Mouse (Mus musculus): ENCODE measurements at regions not wholly inside any gene's neighbourhood (a gene's known extent, or its start where the extent isn't known, plus 50 kb on each side); places are given as distances from the start of the nearest gene placed in this dataset.

DNA sequence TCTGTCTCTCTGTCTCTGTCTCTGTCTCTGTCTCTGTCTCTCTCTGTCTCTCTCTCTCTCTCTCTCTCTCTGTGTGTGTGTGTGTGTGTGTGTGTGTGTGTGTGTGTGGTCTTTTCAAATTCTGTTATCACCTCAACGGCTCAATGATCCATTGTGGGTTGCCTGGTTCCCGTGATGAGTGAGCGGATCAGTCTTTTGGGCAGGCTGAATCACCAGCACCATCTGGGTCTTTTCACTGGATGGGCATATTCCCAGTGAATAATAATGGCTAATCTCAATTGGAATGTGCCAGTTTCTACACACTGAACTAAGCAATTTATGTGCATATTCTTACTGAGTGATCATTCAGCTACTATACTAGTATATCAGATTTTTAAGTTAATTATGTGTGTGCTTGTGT is 216.4 kb downstream of the Lmx1a start:
- no peaks in the 10 kb centered on the region for H3K9me3 ChIP-seq (replicated peaks)
- no peaks in the 10 kb centered on the region for H3K27me3 ChIP-seq (ENCODE audit: low read depth, poor library complexity, severe bottlenecking)
- 76% methylated on average over 3 of the region's 3 CpGs for WGBS
- H3K4me3 ChIP-seq: no peak overlapping the region
- no peaks in the 10 kb centered on the region for H3K36me3 ChIP-seq
- no peak for DNase-seq (ENCODE audit: low spot score)
- H3K4me1 ChIP-seq: peaks cover 6% of the 10 kb centered on the region; the same call in 1 of the 2 replicates
- H3K27ac ChIP-seq (replicated peaks): no peak overlapping the region

- H3K4me1 ChIP-seq: peaks cover 4% of the 10 kb centered on the region; the same call in 1 of the 2 replicates
- no peak for DNase-seq (ENCODE audit: low spot score)
- no peaks in the 10 kb centered on the region for H3K27me3 ChIP-seq (ENCODE audit: low read depth, poor library complexity, severe bottlenecking)
- 82% methylated on average over 3 of the region's 3 CpGs for WGBS
- H3K9me3 ChIP-seq (replicated peaks): no peaks in the 10 kb centered on the region
- H3K36me3 ChIP-seq: no peaks in the 10 kb centered on the region
- H3K27ac ChIP-seq (replicated peaks): no peak overlapping the region
- no peak overlapping the region for H3K4me3 ChIP-seq
Observed at GRCm38 (mm10) chr1:167912074-167912473, 223.0 kb downstream of the Lmx1a start.

DNA sequence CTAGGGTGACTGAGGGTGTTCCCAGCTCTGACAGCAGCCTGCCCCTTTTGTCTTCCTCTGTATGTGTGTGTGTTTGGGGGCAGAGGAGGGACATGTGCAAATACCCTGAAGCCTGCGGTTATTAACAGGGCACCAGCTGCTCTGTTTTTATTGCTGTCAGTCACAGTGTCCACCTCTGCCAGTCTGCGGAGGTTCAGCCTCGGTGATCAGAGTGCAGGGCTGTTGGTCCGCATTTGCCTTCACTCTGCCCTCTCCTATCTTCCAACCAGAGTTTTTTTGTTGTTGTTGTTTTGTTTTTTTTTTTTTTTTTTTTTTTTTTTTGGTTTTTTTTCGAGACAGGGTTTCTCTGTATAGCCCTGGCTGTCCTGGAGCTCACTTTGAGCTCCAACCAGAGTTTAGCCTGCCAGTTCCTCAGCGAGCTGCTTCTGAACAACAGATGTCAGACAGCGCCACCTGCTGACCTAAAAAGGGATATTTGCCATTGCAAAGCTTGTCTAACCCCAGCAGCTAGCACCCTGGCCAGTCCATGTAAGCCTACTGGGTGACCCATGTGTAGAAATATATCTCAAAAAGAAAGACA is 226.0 kb downstream of the Lmx1a start:
- Histone ChIP-seq H3K9me3 (replicated peaks) (no peaks in the 10 kb centered on the region; the same call in 1 of the 2 replicates), H3K4me3 (no peak overlapping the region), H3K27me3 (ENCODE audit: low read depth, poor library complexity, severe bottlenecking) (no peaks in the 10 kb centered on the region), H3K4me1 (peaks cover 4% of the 10 kb centered on the region; the same call in 1 of the 2 replicates), H3K27ac (replicated peaks) (no peak overlapping the region), H3K36me3 (no peaks in the 10 kb centered on the region)
- peak; percentile 80 for DNase-seq (ENCODE audit: low spot score)
- 38% methylated on average over 7 of the region's 7 CpGs for WGBS

DNA sequence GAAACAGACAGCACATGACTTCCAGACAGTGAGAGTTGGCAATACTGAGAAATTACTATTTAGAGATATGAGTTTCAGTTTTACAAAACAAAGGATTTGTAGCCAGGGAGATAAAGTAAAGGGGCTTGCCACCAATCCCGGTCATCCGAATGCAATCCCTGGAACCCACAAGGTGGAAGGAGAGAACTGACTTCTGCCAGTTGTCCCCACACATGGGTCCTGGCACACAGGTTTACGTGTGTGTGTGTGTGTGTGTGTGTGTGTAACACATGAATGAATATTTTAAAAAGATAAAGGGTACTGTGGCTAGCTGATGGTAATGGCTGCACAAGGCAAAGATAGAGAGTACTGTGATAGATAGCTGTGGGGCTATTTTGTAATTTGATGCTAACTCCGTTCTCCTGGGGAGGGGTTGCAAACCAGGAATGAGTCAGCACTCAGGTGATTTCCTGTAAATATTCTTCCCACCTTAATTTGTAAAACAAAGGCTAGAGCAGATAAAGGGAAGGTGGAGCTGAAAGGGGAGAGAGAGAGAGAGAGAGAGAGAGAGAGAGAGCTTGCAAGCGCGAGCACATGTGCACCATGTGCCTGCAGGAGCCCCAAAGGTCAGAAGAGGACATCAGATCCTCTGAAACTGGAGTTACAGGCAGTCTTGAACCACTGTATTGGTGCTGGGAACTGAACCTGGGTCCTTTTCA is 226.7 kb downstream of the Lmx1a start:
- Histone ChIP-seq H3K27me3 (ENCODE audit: low read depth, poor library complexity, severe bottlenecking) (no peaks in the 10 kb centered on the region), H3K36me3 (no peaks in the 10 kb centered on the region), H3K4me1 (peaks cover 4% of the 10 kb centered on the region; the same call in 1 of the 2 replicates), H3K4me3 (no peak overlapping the region), H3K9me3 (replicated peaks) (no peaks in the 10 kb centered on the region; the same call in 1 of the 2 replicates), H3K27ac (replicated peaks) (no peak overlapping the region)
- DNase-seq (ENCODE audit: low spot score): no peak
- 66% methylated on average over 6 of the region's 6 CpGs for WGBS

DNA sequence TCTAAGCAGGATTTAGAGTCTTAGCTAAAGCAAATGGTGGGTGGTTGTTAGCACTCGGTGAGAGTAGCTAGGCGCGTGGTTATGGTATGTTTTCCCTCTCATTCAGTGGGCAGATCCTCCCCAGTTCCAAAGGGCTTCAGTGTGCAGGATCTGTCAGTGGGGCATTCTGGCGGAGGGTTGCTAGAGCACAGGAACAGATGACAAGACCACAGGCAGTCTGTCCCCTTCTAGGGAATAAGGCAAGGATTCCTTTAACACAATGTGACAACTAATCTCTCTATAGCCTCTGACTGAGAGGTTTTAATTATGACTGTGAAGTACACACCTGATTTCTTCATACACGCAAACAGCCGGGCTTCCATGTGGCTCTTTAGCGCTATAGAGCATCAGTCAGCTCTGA is 233.9 kb downstream of the Lmx1a start:
- WGBS: 86% methylated on average over 7 of the region's 7 CpGs
- Histone ChIP-seq H3K27me3 (ENCODE audit: low read depth, poor library complexity, severe bottlenecking) (peaks cover 7% of the 10 kb centered on the region), H3K9me3 (replicated peaks) (no peaks in the 10 kb centered on the region; the same call in 1 of the 2 replicates), H3K4me3 (no peak overlapping the region), H3K4me1 (no peaks in the 10 kb centered on the region), H3K36me3 (no peaks in the 10 kb centered on the region), H3K27ac (replicated peaks) (no peak overlapping the region)
- DNase-seq (ENCODE audit: low spot score): no peak

DNA sequence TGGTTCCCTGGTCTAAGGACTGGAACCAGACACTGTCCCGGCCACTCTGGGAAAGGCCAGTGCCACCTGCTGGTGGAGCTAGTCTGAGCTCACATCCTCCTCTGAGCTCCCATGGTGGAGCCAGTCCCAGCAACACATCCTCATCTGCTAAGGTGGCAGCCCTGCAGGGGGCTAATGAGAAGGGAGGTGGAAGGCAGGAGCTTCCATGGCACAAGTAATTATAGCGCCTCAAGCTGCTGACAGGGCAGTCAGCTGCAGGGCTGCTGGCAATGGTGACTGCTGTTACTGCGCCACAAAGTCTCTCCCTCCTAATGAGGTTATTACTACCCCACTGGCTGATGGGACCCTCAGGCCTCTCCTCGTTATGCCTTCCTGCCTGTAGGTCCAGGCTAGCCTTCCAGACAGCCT is 239.0 kb downstream of the Lmx1a start:
- no peak for DNase-seq (ENCODE audit: low spot score)
- Histone ChIP-seq H3K36me3 (no peaks in the 10 kb centered on the region), H3K27ac (replicated peaks) (no peak overlapping the region), H3K9me3 (replicated peaks) (no peaks in the 10 kb centered on the region), H3K4me1 (peaks cover 17% of the 10 kb centered on the region), H3K4me3 (no peak overlapping the region), H3K27me3 (ENCODE audit: low read depth, poor library complexity, severe bottlenecking) (peaks cover 41% of the 10 kb centered on the region)
- 35% methylated on average over 4 of the region's 4 CpGs for WGBS

GRCm38 (mm10) chr1:167929729-167930341 is 240.8 kb downstream of the Lmx1a start:
- Histone ChIP-seq H3K27me3 (ENCODE audit: low read depth, poor library complexity, severe bottlenecking) (peaks cover 41% of the 10 kb centered on the region), H3K9me3 (replicated peaks) (no peaks in the 10 kb centered on the region), H3K4me1 (peaks cover 17% of the 10 kb centered on the region), H3K27ac (replicated peaks) (peak overlapping the region; percentile 56), H3K4me3 (peak overlapping the region; percentile 58), H3K36me3 (no peaks in the 10 kb centered on the region)
- WGBS: 1% methylated on average over 28 of the region's 28 CpGs
- peak; percentile 58 for DNase-seq (ENCODE audit: low spot score)

DNA sequence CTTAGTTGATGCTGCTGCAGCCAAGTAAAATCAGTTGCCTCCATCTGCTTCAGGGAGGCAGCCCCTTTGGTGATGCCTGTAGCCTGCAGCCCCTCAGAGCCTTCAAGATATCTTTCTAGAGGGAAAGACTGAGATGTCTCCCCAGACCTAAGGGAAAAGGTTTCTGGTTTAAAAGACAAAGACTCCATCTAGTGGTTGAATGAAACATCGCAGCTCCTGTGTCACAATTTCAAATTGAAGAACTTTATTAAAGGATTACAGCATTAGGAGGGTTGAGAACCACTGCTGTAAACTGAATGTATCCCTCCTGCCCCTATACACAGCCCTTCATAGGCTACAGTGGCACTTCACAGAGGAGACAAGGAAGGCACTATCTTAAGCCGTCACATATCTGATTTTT is 243.1 kb downstream of the Lmx1a start:
- Histone ChIP-seq H3K36me3 (no peaks in the 10 kb centered on the region), H3K27ac (replicated peaks) (no peak overlapping the region), H3K4me1 (peaks cover 17% of the 10 kb centered on the region), H3K27me3 (ENCODE audit: low read depth, poor library complexity, severe bottlenecking) (peaks cover 41% of the 10 kb centered on the region), H3K9me3 (replicated peaks) (no peaks in the 10 kb centered on the region), H3K4me3 (no peak overlapping the region)
- WGBS: 39% methylated on average over 2 of the region's 2 CpGs
- DNase-seq (ENCODE audit: low spot score): no peak

GRCm38 (mm10) chr1:167936726-167937125 is 247.7 kb downstream of the Lmx1a start:
- Histone ChIP-seq H3K36me3 (no peaks in the 10 kb centered on the region), H3K27ac (replicated peaks) (no peak overlapping the region), H3K27me3 (ENCODE audit: low read depth, poor library complexity, severe bottlenecking) (no peaks in the 10 kb centered on the region), H3K4me3 (no peak overlapping the region), H3K4me1 (no peaks in the 10 kb centered on the region), H3K9me3 (replicated peaks) (no peaks in the 10 kb centered on the region)
- 85% methylated on average over 4 of the region's 4 CpGs for WGBS
- DNase-seq (ENCODE audit: low spot score): no peak

DNA sequence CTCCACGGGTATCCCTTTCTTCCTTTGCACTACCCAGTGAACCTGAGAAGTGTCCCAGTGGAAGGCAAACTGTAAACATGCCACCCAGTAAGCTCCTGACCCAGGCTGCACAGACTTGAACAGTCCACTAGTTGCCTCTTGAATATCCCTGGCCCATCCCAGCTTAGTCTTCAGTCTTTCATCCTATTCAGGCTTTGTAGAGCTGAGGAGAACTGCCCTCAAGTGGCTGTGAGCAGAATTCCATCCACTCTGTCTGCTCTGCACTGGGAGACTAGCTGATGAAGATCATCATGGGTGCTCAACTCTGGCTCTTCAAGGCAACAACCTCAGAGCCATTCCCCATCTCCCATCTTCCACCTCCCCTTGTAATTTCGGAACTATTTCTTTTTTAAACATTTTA is 249.1 kb downstream of the Lmx1a start:
- no peaks in the 10 kb centered on the region for H3K27me3 ChIP-seq (ENCODE audit: low read depth, poor library complexity, severe bottlenecking)
- no peaks in the 10 kb centered on the region for H3K36me3 ChIP-seq
- 89% methylated on average over 2 of the region's 2 CpGs for WGBS
- no peaks in the 10 kb centered on the region for H3K4me1 ChIP-seq
- DNase-seq (ENCODE audit: low spot score): no peak
- H3K4me3 ChIP-seq: no peak overlapping the region
- H3K9me3 ChIP-seq (replicated peaks): no peaks in the 10 kb centered on the region
- H3K27ac ChIP-seq (replicated peaks): no peak overlapping the region

DNA sequence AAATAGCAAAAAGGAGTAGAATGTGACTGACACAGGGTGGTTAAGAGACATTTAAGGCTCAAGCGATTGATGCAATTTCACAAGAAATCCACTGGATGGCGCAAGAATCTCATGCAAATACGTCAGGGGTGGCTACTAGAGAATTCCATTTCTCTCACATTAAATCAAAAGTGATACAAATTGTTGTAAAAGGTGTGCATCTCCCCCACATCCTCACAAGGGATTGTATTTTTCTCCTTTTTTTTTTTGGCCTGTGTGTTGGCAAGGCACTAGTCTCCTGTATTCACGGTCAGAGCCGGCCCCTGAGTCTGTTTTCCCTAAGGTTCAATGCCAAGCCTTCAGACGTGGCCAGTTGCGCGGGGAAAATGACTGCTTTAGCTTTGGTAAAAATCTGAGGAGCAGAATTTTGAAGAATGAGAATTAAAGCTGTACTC is 253.0 kb downstream of the Lmx1a start:
- Histone ChIP-seq H3K4me1 (0 out of 2 replicates have a peak, but pooled peaks cover 3% of the 10 kb centered on the region), H3K36me3 (no peaks in the 10 kb centered on the region), H3K27ac (replicated peaks) (no peak overlapping the region), H3K9me3 (replicated peaks) (no peaks in the 10 kb centered on the region), H3K4me3 (no peak overlapping the region), H3K27me3 (ENCODE audit: low read depth, poor library complexity, severe bottlenecking) (no peaks in the 10 kb centered on the region)
- WGBS: 52% methylated on average over 8 of the region's 8 CpGs
- DNase-seq (ENCODE audit: low spot score): no peak

GRCm38 (mm10) chr1:167943121-167943520 is 254.1 kb downstream of the Lmx1a start:
- peaks cover 11% of the 10 kb centered on the region; the same call in 1 of the 2 replicates for H3K4me1 ChIP-seq
- H3K9me3 ChIP-seq (replicated peaks): no peaks in the 10 kb centered on the region
- 87% methylated on average over 8 of the region's 8 CpGs for WGBS
- H3K27me3 ChIP-seq (ENCODE audit: low read depth, poor library complexity, severe bottlenecking): no peaks in the 10 kb centered on the region
- H3K36me3 ChIP-seq: no peaks in the 10 kb centered on the region
- no peak overlapping the region for H3K4me3 ChIP-seq
- no peak for DNase-seq (ENCODE audit: low spot score)
- H3K27ac ChIP-seq (replicated peaks): no peak overlapping the region
